Mouse (Mus musculus): ENCODE results near the gene St5. TPM values are rescaled to one million over a fixed set of nuclear protein-coding genes. Genes with fewer than 3 reads are reported as not detected.

The St5 gene
- total and polyA plus RNA-seq, 2 experiments from 2014 or later: 12.3 to 18.0 TPM

GRCm38 (mm10) chr7:109641963-109642362, 61.4 kb downstream of the St5 start:
- no peak overlapping the region for H3K27ac ChIP-seq (ENCODE audit: low read depth, low read length)
- no peak overlapping the region for H3K4me3 ChIP-seq (ENCODE audit: low read depth, low read length)
- no peak for ATAC-seq
- 54% methylated on average over 1 of the region's 1 CpGs for WGBS
- H3K4me1 ChIP-seq (ENCODE audit: insufficient read depth): 0 out of 2 replicates have a peak, but pooled peaks cover 3% of the 10 kb centered on the region
- TF ChIP-seq CTCF (IDR thresholded peaks at IDR 0.05; ENCODE audit: low read depth): no peak
- DNase-seq: no peak
- no peak overlapping the region for H3K4me2 ChIP-seq (ENCODE audit: low read depth)
- H3K27me3 ChIP-seq (ENCODE audit: insufficient read depth, low read length): no peaks in the 10 kb centered on the region
- no peak overlapping the region for H3K9ac ChIP-seq
- no peaks in the 10 kb centered on the region for H3K36me3 ChIP-seq (ENCODE audit: insufficient read depth)
- H3K9me3 ChIP-seq (ENCODE audit: low read length): no peaks in the 10 kb centered on the region

- Histone ChIP-seq H3K27me3 (ENCODE audit: insufficient read depth, low read length) (no peaks in the 10 kb centered on the region), H3K36me3 (ENCODE audit: insufficient read depth) (no peaks in the 10 kb centered on the region), H3K9ac (no peak overlapping the region), H3K4me1 (ENCODE audit: insufficient read depth) (0 out of 2 replicates have a peak, but pooled peaks cover 3% of the 10 kb centered on the region), H3K4me2 (ENCODE audit: low read depth) (no peak overlapping the region), H3K4me3 (ENCODE audit: low read depth, low read length) (no peak overlapping the region), H3K27ac (ENCODE audit: low read depth, low read length) (no peak overlapping the region), H3K9me3 (ENCODE audit: low read length) (no peaks in the 10 kb centered on the region)
- ATAC-seq: no peak
- 76% methylated on average over 8 of the region's 8 CpGs for WGBS
- peak; percentile 32 for DNase-seq
- TF ChIP-seq CTCF (IDR thresholded peaks at IDR 0.05; ENCODE audit: low read depth): no peak
Observed at GRCm38 (mm10) chr7:109641102-109641501, 62.3 kb downstream of the St5 start.

- no peak overlapping the region for H3K27ac ChIP-seq (ENCODE audit: low read depth, low read length)
- H3K4me1 ChIP-seq (ENCODE audit: insufficient read depth): 0 out of 2 replicates have a peak, but pooled peaks cover 3% of the 10 kb centered on the region
- H3K27me3 ChIP-seq (ENCODE audit: insufficient read depth, low read length): no peaks in the 10 kb centered on the region
- no peak overlapping the region for H3K4me3 ChIP-seq (ENCODE audit: low read depth, low read length)
- DNase-seq (no peak), ATAC-seq (no peak)
- TF ChIP-seq CTCF (IDR thresholded peaks at IDR 0.05; ENCODE audit: low read depth): no peak
- H3K4me2 ChIP-seq (ENCODE audit: low read depth): no peak overlapping the region
- H3K36me3 ChIP-seq (ENCODE audit: insufficient read depth): no peaks in the 10 kb centered on the region
- no peak overlapping the region for H3K9ac ChIP-seq
- 76% methylated on average over 5 of the region's 5 CpGs for WGBS
- no peaks in the 10 kb centered on the region for H3K9me3 ChIP-seq (ENCODE audit: low read length)
Observed at GRCm38 (mm10) chr7:109637391-109637790, 66.0 kb downstream of the St5 start.

- no peak for ATAC-seq
- no peaks in the 10 kb centered on the region for H3K27me3 ChIP-seq (ENCODE audit: insufficient read depth, low read length)
- 0 out of 2 replicates have a peak, but pooled peaks cover 3% of the 10 kb centered on the region for H3K4me1 ChIP-seq (ENCODE audit: insufficient read depth)
- no peak overlapping the region for H3K27ac ChIP-seq (ENCODE audit: low read depth, low read length)
- H3K36me3 ChIP-seq (ENCODE audit: insufficient read depth): no peaks in the 10 kb centered on the region
- no peak for TF ChIP-seq CTCF (IDR thresholded peaks at IDR 0.05; ENCODE audit: low read depth)
- H3K4me2 ChIP-seq (ENCODE audit: low read depth): no peak overlapping the region
- DNase-seq: no peak
- 89% methylated on average over 8 of the region's 8 CpGs for WGBS
- no peak overlapping the region for H3K9ac ChIP-seq
- H3K9me3 ChIP-seq (ENCODE audit: low read length): no peaks in the 10 kb centered on the region
- H3K4me3 ChIP-seq (ENCODE audit: low read depth, low read length): no peak overlapping the region
Observed at GRCm38 (mm10) chr7:109636086-109636792, 67.2 kb downstream of the St5 start.

- H3K27me3 ChIP-seq (ENCODE audit: insufficient read depth, low read length): no peaks in the 10 kb centered on the region
- H3K9ac ChIP-seq: no peak overlapping the region
- TF ChIP-seq CTCF (IDR thresholded peaks at IDR 0.05; ENCODE audit: low read depth): no peak
- 92% methylated on average over 15 of the region's 15 CpGs for WGBS
- no peak overlapping the region for H3K27ac ChIP-seq (ENCODE audit: low read depth, low read length)
- no peaks in the 10 kb centered on the region for H3K36me3 ChIP-seq (ENCODE audit: insufficient read depth)
- H3K9me3 ChIP-seq (ENCODE audit: low read length): no peaks in the 10 kb centered on the region
- no peak overlapping the region for H3K4me3 ChIP-seq (ENCODE audit: low read depth, low read length)
- no peaks in the 10 kb centered on the region for H3K4me1 ChIP-seq (ENCODE audit: insufficient read depth)
- no peak overlapping the region for H3K4me2 ChIP-seq (ENCODE audit: low read depth)
- ATAC-seq: no peak
- DNase-seq: no peak
Observed at GRCm38 (mm10) chr7:109633404-109634085, 69.9 kb downstream of the St5 start.

- DNase-seq: no peak
- 81% methylated on average over 6 of the region's 6 CpGs for WGBS
- TF ChIP-seq CTCF (IDR thresholded peaks at IDR 0.05; ENCODE audit: low read depth): no peak
- no peak overlapping the region for H3K27ac ChIP-seq (ENCODE audit: low read depth, low read length)
- no peak overlapping the region for H3K4me3 ChIP-seq (ENCODE audit: low read depth, low read length)
- H3K4me1 ChIP-seq (ENCODE audit: insufficient read depth): no peaks in the 10 kb centered on the region
- no peaks in the 10 kb centered on the region for H3K27me3 ChIP-seq (ENCODE audit: insufficient read depth, low read length)
- H3K9ac ChIP-seq: no peak overlapping the region
- no peak for ATAC-seq
- no peaks in the 10 kb centered on the region for H3K9me3 ChIP-seq (ENCODE audit: low read length)
- H3K4me2 ChIP-seq (ENCODE audit: low read depth): no peak overlapping the region
- H3K36me3 ChIP-seq (ENCODE audit: insufficient read depth): no peaks in the 10 kb centered on the region
Observed at GRCm38 (mm10) chr7:109631330-109631729, 72.1 kb downstream of the St5 start.

All from forebrain, postnatal 0 days (tissue).